Mouse (Mus musculus): ENCODE measurements around the gene Vmn1r7.

Gene Vmn1r7

DNA sequence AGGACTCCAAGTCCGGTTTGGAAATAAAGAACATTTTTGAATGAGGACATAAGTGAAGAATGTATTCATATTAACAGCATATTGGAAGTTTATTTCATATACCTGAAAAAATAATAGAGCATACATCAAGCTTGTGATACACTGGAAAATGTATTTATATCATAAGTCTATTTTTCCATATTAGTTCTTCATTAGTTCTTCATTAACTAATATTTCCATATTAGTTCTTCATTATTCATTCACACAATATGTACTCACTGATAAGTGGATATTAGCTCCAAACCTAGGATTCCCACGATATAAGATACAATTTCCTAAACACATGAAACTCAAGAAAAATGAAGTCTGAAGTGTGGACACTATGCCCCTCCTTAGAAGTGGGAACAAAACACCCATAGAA, at the start of gene Vmn1r7:
Gene Vmn1r7 (minus strand): TSS at position 101 of the 400 bp plus-strand sequence.
- WGBS: 91% methylated on average over 2 of the region's 2 CpGs

DNA sequence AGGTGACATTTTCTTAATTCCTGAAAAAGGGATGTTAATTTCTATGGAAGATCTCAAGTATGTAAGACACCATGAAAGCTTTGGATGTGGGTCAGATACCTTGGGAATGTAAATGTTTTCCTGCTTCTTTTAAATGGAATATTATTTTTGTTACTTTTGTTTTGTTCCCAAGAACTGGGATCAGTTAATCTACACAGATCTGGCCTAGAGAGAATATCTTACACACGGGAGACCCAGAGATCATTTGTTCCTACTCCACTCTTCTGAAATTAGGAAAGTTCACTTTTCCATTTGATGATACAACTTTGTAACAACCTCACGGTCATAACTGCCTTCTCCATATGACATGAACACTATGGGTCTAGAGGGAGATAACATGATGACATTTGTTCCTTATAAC, 41.4 kb upstream of the Vmn1r7 start, which contains the start of gene Vmn1r9:
Gene Vmn1r9 (plus strand): TSS at position 301 of the 400 bp plus-strand sequence.
- WGBS: 82% methylated on average over 2 of the region's 2 CpGs

DNA sequence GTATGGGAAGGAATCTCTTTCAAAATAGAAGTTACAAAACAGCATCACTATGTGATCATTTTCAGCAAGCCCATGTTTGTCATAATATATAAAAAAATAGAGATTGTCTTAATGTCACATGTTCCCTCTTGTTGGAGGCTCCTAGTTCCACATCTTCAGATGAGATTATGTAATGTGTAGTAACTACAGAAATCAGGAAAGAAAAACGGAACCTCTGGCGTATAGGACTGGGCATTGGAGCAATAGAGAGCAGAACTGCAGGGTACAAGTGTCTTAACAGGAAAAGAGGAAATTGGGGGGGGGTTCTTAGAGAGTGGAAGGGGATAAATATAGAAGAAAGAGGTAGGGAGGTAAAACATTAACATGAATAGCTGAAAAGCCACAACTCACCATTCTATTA, 9.6 kb upstream of the Vmn1r7 start:
- 76% methylated on average over 2 of the region's 2 CpGs for WGBS

DNA sequence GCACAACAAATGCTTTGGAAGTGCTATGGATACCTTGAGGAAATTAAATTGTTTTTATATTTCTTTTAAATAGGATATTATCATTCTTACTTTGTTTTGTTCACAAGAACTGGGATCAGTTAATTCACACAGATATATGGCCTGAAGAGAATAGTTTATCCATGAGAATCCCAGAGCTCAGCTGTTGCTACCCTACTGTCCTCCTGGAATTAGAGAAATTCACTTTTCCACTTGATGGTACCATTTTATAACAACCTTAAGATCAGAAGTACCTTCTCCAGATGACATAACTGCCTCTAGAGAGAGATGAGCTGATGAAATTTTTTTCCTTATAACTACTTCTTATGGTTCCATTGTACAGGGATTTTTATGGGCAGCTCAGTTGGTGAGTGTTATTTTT, 6.9 kb upstream of the Vmn1r7 start, which contains the start of gene Vmn1r8:
Gene Vmn1r8 (plus strand): TSS at position 301 of the 400 bp plus-strand sequence.

DNA sequence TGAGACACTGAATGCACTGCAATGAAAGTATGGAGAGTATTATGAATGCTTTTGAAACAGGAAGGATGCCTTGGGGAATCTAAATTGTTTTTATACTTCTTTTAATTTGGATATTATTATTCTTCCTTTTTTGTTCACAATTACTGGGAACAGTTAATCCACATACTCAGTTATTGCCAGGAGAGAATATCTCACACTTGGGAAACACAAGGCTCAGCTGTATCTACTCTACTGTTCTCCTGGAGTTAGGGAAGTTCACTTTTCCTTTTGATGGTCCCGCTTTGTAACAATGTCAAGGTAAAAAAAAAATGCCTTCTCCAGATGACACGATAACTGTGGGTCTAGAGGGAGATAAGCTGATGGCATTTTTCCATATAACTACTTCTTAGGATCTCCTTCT, 28.2 kb downstream of the Vmn1r7 start, which contains the start of gene Vmn1r6:
Gene Vmn1r6 (plus strand): TSS at position 301 of the 400 bp plus-strand sequence.
- WGBS: 78% methylated on average over 2 of the region's 2 CpGs

All from cerebral cortex, adult 2 months (tissue).